Mouse (Mus musculus): Measurements from ENCODE around the gene Carnmt1.

Gene Carnmt1

DNA sequence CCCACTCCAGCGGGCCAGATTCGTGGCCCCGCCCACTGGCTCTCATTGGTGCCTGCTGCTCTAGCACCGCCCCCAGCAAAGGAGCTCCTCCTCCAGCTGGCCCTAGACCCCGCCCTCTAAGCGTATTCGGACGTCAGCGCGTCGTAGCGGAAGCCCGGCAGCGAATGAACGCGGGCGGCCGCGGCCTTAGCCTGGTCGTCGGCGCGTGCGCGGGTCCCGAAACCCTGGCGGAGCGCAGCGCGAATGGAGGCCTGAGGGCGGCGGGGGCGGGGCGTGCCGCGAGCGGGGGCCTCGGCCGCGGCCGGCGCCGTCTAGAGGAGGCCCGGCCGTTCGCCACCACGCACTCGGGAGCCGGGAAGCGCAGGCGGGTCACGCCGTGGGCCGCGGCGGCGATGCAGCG is at the start of gene Carnmt1:
Carnmt1 (plus strand) TSS at position 157 of the 400 bp plus-strand sequence.
- peak; percentile 99 for DNase-seq

DNA sequence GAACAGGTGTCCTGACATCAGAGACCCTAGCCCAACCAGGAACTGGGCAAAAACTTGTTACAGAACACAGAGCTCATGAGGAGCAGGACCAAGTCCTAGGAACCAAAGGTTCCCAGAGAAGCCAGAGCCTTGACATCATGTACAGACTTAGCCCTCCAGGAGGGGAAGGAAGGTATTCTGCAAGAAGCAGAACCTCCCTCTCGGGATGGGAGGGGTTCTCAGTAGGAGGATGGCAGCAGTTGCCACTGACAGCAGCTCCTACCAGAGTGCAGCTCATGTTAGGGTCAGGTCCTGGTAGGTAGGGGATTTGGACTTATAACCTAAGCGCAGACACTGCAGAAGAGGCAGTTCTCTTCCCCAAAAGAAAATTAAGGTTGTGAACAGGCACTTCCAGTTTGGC is 46.7 kb upstream of the Carnmt1 start:
- DNase-seq: no peak

DNA sequence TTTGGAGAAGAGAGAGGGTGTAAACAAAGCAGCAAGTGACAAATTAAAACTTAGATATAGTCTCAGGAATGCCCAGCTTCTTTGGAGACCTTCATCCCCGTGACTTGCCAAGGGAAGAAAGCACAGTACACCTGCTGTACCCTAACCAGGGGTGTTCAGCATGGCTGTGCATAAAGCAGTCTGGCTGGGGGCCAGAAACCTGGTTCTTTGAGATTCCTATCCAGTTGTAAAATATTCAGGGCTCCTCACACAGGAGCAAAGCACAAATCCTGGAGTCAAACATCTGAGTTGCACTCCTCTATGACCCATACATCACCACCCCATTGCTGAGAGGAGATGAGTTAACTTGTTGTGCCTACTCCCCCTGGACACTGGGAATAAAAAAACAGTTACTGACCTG is 41.0 kb upstream of the Carnmt1 start:
- peak; percentile 48 to 49 for DNase-seq

DNA sequence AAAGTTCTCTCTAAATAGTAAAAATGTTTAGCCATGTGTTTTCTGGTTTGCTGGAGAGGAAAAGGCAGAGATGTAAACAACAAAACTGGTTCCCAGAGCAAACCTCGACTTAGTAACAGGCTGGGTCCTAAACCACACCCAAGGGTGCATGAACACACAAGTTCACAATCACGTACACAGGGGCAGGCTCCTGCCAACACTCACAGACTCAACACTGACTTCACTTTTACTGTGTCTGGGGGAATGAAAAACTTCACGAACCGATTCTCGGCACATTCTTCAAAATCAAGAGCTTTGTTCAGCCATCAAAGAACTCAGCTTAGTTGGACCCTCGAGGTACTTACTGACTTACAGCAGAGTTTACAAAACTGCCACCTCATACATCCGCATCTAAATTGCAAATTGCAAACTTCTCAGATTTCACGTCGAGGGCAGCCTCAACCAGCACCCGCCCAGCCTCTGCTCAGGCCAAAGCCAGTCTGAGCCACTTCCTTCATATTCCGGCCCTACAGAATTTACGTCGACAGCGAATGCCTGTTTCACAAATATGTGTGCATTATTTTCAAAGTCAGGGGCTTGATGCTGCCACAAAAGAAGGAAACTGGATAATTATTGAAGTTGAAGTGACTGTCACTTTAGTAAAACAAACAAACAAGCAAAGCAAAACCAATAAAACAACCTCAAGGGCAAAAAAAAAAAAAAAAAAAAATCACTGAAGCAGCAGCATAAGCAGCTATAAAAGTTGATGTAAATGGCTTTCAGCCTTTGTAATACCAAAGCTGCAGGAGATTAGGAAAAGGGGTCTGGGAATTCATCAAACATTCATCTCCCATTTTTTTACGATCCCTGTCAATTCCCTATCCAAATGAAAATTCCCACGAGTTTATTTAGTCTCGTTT is 40.1 kb upstream of the Carnmt1 start:
- DNase-seq: no peak

DNA sequence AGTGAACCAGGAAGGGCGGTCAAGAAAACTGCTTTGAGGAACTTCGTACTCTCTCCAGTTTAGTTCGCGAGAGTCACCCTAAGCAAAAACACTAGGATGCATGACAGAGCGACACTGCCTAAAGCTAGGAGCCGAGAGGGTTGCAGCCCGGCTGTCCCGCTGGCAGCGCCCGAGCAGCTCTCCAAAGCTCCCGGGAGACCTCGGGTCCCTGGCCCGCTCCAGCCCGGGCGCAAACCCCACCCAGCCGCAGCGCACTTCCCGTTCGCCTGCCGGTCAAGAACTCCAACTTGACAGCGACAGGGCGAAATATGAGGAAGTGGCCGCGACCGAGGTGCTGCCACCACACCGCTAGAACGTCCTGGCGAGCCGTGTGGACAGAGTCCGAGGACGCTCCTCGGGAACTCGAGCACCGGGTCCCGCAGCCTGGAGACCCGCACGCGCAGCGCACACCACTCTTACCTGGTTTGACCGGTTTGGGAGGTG is 39.4 kb upstream of the Carnmt1 start:
- DNase-seq: peak in 1 of 2 experiments; percentile 64

DNA sequence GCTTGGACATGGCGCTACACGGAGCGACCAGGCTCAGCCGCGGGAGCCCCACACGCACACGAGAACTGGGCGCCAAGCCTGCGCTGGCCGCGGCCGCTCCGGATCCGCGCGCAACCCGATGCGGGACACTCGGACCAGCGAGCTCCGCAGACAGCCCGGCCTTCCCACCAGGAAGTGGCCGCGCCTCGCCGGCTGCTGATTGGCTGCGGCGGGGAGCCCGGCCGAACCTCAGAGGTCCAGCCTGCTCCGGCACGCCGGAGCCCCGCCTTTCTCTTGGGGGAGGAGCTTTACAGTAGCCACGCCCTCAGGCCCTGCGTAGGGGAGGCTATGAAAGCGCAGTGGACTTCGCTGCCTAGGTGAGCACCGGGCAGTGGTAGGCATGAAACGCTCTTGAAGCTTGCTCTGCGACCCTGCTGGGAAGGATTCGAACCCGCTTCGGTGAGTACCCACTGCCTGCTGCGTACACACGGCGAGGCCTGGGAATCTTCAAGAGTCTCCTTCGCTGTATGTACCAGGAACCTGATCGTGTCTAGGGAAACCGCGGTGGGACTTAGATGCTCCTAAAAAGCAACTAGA is 38.8 kb upstream of the Carnmt1 start, which contains the start of the genes Ostf1 and Nmrk1:
Ostf1 (minus strand) TSS at position 180 of the 576 bp plus-strand sequence.
Nmrk1 (plus strand) TSS at position 307 of the 576 bp plus-strand sequence.
- DNase-seq: peak; percentile 99

DNA sequence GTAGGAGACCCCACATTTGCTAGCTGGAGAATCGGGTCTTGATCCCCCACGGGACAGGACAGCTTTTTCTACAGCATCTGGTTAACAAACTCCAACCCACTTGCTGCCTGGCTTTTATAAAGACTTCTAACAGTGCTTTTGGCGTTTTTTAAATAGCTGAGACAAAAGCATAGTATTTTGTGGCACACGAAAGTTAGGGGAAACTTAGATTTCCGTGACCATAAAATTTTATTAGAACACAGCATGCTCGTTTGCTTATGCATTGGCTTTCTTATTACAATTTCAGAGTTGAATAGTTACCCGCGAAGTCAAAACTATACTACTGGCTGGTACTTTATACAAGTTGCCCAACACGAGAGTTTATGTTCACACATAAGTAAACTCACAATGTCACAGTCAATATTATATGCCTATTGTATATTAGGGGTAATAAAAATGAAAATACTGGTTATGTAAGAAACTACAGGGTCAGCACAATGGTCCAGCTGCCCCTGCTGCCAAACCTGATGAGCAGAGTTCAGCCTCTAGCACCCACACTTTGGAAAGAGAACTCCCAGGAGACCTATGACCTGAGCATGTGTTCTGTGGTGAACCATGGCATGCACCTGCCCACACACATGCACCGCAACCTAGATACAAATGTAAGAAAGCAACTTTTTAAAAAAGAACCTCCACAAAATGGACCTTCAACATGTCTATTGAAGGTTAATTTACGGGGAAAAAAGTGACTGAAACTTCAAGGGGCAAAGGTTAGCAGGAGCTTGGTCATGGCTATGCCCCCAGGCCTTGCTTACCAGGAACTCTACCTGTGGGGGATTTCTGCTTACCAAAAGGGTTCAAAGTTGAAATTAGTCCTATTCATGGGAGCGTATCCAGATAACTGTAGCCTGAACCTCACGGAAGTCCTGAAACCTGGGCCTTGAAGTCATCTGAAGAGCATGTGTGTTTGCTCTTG is 38.1 kb upstream of the Carnmt1 start:
- no peak for DNase-seq

DNA sequence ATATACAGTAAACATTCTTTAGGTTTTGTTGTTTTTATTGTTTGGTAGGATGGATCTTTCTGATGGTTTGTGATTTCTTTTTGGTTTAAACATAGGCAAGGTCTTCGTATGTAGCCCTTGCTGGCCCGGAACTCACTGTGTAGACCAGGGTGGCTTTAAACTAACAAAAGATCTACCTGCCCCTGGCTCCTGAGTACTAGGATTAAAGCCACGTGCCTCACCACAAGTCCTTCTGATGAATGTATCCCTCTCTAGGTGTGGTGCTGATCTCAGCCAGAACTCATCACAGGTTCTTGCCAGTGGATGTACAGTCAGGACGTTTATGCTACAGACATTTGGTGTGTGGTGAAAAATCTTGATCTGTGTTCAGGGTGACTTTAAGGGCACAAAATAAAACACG is 32.6 kb upstream of the Carnmt1 start:
- DNase-seq: no peak

DNA sequence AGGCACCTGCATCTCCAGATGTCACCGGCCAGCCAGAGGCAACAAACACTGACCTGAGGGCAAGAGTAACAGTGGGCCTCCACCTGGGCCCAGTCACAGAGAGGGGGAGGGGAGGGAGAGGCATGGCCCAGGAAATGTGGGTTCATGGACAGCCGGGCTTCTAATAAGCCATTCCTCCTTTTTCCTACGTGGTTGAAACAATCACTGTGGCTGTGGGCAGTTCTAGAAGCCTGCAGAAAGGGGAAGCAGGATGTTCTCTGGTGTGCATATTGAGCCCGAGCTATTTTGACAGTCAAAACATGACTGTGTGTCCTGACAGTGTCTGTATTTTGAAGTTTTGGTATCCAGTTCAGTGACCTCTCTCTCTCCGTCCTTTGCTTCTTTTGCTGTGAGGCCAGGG is 31.6 kb upstream of the Carnmt1 start:
- DNase-seq: no peak

DNA sequence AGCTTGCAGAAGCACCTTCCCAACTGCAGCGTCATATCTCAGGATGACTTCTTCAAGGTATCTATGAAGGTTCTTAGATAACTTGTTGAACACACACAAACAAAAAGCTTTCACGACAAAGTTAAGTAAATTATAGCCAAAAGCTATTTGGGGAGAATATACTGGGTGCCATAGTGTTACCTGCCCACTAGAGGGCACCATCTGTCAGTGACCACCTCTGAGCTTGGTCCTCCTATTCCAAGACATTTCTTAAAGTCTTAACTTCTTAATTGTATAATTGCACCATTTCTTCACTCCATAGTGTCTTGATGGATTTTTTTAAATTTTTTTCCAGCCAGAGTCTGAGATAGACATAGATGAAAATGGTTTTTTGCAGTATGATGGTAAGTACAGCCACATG is 31.0 kb upstream of the Carnmt1 start:
- DNase-seq: peak; percentile 43 to 55

DNA sequence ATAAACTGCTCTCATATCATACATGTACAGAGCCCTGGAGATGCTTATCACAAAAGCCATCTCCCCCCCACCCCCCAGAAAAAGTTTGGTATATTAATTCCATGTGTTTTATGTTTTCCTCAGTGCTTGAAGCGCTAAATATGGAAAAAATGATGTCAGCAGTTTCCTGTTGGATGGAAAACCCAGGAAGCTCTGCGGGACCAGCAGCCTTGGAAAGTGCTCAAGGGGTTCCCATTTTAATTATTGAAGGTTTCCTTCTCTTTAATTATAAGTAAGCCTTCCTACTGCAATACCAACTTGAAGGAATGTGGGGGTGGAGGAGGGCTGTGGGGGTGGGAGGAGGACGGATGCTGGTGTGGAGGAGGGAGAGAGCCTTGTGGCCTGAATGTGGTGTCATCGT is 29.6 kb upstream of the Carnmt1 start:
- DNase-seq: no peak

DNA sequence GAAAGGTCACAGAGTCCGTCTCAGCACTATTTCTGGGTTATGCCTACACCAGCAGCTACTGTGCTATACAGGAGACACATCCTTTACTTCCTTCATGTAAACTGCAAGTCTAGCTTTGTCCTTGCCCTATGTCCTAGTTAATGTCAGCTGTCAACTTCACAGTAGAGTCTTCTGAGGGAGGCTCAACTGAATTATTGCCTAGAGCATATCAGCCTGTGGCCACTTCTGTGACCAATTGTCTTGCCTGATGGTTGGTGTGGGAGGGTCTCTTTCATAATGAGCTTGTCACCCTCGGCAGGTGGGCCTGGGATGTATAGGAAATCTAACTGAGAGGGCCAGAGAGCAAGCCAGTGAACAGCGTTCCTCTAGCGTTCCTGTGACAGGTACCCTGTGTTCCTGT is 27.2 kb upstream of the Carnmt1 start:
- DNase-seq: no peak

DNA sequence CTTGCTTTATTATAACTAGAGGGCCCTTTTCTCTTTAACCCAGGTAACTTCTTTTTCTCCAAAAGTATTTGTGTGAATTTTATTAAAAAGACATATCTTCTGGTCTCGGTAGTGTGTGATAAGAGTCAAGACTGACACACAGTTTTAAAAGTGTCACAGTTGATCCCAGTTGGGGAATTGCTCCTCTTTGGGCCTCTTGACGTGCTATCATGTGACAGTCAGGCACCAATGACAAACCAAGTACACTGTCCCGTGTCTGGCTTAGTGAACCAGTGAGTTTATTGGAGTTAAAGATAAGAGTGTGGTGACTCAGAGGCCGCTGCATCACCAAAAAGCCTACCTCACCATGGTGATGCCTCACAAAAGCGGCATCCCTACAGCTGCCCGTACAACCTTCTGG is 26.5 kb upstream of the Carnmt1 start:
- no peak for DNase-seq

DNA sequence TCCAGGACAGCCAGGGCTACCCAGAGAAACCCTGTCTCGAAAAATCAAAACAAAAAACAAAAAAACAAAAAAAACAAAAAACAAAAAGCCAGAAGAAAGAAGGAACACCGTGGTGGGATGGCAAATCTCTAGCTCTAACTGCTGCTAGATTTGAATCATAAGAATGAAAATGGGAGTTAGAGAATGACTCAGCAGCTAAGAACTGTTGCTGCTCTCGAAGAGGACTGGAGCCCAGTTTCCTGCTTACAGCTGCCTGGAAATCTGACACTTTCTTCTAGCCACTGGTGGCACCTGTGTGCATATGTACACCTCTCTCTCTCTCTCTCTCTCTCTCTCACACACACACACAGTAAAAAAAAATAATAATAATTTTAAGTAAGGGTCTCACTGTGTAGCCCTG is 24.2 kb upstream of the Carnmt1 start:
- no peak for DNase-seq

DNA sequence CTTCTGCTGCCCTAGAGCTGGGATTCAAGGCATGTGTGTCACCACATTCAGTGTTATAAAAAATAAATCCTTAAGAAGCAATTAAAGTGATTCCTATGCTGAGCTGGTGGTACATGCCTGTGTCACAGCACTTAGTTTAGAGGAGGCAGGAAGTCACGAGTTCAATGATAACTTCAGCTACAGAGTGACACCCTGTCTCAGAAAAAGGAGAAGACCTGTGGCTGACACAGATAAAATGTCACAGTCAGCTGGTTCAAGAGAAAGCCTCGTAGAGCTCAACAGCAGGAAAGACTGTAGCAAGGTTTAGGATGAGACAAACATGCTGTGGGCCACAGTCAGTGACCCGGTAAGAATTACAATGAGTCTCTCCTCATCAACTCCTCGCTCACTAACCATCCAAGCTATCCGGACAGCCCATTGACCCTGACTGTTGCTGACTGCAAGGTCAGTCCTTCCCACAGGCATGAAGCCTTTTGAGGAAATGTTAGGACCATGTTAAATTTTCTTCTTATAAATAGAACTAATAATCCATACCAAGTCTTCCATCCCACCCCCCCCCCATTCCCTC is 23.6 kb upstream of the Carnmt1 start:
- DNase-seq: no peak

DNA sequence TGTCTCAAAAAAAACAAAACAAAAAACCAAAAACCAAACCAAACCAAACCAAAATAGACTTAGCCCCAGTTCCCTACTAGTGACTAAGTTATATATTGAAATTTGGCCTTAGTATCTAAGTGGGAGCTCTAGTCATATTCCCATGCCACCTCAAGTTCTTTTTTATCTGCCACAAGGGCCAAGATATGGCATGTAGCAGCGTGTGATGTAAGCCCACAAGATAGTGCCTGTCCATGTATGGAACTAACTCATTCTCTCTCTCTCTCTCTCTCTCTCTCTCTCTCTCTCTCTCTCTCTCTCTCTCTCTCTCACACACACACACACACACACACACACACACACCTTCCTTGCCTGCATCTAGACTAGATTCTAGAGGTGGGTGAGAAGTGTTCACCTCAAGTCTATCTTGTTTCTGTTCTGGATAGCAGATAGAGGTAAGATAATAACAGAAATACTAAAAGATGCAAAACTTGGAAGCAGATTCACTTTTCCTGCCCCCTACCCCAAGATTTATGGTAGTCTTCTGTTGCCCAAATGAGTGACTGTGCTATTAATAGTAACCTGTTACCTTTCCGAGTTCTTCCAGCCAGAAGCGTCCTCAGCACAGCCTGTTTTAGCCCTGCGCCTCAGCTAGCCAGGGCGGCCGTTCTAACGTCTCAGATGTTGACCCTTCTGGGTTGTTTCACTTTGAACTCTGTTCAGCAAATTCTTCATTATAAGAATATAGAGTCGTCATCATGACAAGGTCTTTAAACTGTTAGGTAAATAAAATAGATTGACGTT is 22.6 kb upstream of the Carnmt1 start:
- DNase-seq: no peak

DNA sequence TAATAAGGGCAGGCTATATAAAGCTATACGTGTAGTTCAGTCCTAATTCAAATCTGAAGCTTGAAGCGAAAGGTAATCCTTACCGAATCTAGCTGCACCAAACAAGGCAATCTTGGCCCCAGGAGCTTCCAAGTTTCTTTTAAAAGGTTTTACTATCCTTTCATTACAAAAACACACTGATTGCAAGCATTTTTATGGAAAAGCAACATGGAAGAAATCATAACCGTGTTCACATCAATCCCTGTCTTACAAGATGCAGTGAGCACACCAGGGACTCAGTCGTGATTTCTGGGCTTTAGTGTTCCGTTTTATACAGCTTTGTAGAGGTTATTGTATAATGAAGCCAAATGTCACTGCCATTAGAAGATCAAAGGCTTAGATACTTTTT is 22.0 kb upstream of the Carnmt1 start:
- no peak for DNase-seq

DNA sequence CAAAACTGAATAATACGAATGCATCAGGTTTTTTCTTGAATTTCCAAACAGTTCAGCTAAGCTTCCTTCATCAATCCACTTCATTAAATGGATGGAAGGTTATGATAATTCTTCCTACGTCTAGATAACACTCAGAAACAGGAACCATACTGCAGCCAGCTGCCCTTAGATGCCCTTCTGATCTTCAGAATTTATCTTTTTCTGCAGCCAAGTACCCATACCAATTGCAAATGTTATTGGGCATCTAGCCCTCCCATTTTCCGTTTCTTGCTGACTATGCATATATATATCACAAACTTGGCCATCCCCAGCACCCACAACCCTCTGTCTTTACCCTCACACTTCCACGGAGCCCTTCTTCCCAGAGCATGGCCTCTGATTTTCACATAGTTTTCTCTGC is 20.6 kb upstream of the Carnmt1 start:
- DNase-seq: no peak

DNA sequence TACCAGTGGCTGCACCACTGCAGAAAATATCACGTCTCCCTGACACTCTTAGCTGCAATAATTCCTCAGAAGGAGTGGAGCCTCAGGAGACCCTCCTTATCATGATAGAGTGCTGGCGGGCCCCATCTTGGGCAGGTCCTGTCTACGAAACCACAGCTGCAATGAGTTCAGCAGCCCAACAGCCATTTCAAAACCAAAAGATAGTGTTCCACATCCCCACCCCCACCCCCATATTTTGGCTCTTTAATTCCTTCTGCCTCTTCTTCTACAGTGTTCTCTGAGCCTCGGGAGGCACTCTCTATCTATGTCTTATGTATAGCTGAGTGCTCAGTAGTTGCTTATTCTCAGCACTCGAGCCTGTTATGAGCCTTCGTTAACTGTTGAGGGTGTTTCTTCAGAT is 20.1 kb upstream of the Carnmt1 start:
- DNase-seq: no peak

DNA sequence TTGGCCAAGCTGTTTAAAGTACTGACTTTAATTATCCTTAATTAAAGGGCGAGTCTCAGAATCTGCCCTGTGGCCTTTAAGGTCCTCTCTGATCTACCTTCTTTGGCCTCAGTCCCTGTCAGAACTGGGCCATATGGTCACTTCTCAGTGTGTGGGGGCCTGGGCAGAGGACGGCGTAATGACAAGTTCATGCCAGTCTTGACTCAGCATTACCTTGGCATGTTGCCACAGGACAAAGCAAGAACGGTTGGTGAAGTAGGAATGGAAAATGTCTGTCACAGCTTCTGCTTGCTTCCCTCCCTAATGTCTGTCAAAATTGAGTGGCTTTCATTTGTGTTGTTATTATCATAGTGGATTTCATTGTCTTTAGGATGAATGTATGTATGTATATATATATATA is 18.0 kb upstream of the Carnmt1 start:
- DNase-seq: peak; percentile 95

DNA sequence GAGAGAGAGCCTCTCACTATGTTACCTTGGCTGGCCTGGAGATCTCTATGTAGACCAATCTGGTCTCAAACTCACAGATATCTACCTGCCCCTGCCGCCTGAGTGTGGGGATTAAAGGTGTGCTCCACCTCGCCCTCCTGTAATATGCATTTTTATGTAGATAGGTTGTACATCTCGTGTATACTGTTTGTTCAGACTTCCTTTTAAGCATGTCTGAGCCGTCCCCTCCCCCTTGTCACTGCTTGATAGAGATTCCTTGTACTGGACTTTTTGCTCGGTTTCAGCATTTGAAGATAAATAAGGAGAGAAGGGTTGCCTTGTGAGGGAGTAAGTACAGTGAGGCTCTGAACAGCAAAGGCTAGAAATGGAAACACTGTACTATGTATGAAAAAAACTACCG is 17.5 kb upstream of the Carnmt1 start:
- peak; percentile 39 to 47 for DNase-seq

DNA sequence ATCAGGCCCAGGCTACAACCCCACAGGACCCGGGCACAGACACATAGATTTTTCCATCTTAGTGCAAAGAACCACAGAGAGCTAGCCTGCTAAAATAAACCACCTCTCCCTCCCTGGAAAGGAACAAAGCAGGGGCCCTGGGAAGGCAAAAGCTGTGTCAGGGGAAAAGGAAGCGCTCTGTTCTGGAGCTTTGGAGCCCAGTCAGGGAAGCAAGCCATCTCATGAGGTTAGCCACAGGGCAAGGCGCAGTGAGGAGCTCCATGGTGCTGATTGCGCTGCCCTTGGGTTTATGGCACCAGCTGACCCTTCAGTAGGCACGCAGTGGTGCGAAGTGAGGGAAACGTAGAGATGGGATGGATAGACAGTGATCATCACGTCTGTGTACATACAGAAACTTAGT is 16.2 kb upstream of the Carnmt1 start:
- no peak for DNase-seq

Data from cerebellum, postnatal 10 days (tissue).